Mouse (Mus musculus): ENCODE data around the gene Polg2. TPM values are rescaled to one million over a fixed set of nuclear protein-coding genes. Genes with fewer than 3 reads are reported as not detected.

Gene Polg2
- polyA plus RNA-seq, 1 experiment from 2014 or later: 10.4 TPM

Small RNAs within 50 kb of the gene (microRNA-seq; reads per million reads assigned to microRNA genes)
- gene Gm25994: not detected
- 12.1 reads per million, percentile 29 among the genes with 10 or more reads in this experiment for gene Mir3064

Other genes starting within 250 kb of the Polg2 start
- 12.1 and 13.8 TPM in 2 replicates for gene Tex2, start 166.1 kb downstream of the Polg2 start, polyA plus RNA-seq (2016; fragmentation: Nextera tagmentation; extraction: Ambion mirVana)
- gene Pecam1, start 28.9 kb downstream of the Polg2 start, polyA plus RNA-seq (2016; fragmentation: Nextera tagmentation; extraction: Ambion mirVana): 15.9 and 19.4 TPM in 2 replicates
- gene Milr1, start 28.3 kb downstream of the Polg2 start, polyA plus RNA-seq (2016; fragmentation: Nextera tagmentation; extraction: Ambion mirVana): 0.72 and 1.7 TPM in 2 replicates
- gene Ddx5, start 9.6 kb upstream of the Polg2 start, polyA plus RNA-seq (2016; fragmentation: Nextera tagmentation; extraction: Ambion mirVana): 486 TPM in 2 replicates
- 22.8 and 25.6 TPM in 2 replicates for gene Cep95, start 9.7 kb upstream of the Polg2 start, polyA plus RNA-seq (2016; fragmentation: Nextera tagmentation; extraction: Ambion mirVana)
- 17.8 and 17.9 TPM in 2 replicates for gene Smurf2, start 141.2 kb upstream of the Polg2 start, polyA plus RNA-seq (2016; fragmentation: Nextera tagmentation; extraction: Ambion mirVana)
- 491 and 516 TPM in 2 replicates for gene Kpna2, start 220.0 kb upstream of the Polg2 start, polyA plus RNA-seq (2016; fragmentation: Nextera tagmentation; extraction: Ambion mirVana)
- 3.4 and 3.8 TPM in 2 replicates for gene 1810010H24Rik, start 246.1 kb upstream of the Polg2 start, polyA plus RNA-seq (2016; fragmentation: Nextera tagmentation; extraction: Ambion mirVana)

Measured in midbrain, embryonic 12.5 days (tissue).